Mouse (Mus musculus) layer of hippocampus, postnatal 10 days (tissue): Measurements from ENCODE around the gene Son. TPM values are rescaled to one million over a fixed set of nuclear protein-coding genes. Genes with fewer than 3 reads are reported as not detected.

Source experiments
- DNase-seq, 2 experiments: peaks; one replicate each; pipeline ENCODE4 v3.0.0; 2021; ENCODE audit warnings: low spot score in 2 of 2
- total RNA-seq, 2 experiments: library from RNA; stranded (reverse); gene quantifications; 2 replicates each; pipeline ENCODE4 v1.2.3; 2021

Son gene
- total RNA-seq, 2 experiments from 2014 or later = 251 to 289 TPM

DNA sequence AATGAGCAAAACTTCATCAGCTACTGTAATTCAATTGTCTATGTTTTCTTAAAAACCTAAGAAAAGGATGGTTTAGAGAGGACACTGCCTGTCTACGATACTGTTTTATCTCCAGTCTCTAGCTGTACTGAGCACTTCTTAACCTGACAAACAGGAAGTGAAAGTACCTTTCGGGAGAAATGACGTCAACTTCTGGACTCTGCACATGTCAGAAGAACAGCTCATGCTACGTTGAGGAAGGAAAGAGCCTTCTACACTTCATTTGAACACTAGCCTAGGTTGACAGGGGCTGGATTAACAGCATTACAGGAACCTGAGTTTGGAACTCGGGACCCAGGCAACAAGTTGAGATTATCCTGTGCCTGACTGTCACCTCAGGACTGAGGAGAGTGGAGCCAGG is 38.2 kb downstream of the Son start:
- DNase-seq = no peak

- no peak for DNase-seq
Measured at GRCm38 (mm10) chr16:91686369-91686768, 39.1 kb downstream of the Son start.

DNA sequence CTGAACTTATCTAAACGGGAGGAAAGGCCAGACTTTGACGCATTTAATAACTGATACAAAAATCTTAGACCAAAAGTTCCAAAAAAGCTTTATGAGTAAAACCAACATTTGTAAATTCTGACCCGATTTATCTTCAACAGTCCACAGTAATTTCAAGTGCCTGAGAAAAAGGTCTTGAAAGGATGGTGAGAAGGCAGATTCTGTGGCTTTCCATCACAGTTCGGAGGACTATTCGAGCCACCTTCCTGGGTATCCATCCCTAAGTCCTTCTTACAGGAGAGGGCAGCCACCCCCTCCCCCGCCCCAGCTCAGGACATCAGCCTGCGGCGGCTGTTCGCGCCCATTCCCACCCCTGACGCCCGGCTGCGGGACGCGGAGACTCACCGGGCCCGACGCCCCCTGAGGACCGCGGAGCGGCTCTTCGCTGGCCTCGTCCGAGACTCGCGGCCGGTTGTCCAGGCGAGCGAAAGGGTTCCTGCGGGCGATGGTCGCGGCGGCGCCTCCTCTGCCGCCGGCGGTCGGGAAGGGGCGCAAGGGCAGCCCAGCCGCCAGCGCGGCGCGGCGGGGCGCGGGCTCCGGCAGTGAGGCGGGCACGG is 40.8 kb downstream of the Son start:
- no peak for DNase-seq

DNA sequence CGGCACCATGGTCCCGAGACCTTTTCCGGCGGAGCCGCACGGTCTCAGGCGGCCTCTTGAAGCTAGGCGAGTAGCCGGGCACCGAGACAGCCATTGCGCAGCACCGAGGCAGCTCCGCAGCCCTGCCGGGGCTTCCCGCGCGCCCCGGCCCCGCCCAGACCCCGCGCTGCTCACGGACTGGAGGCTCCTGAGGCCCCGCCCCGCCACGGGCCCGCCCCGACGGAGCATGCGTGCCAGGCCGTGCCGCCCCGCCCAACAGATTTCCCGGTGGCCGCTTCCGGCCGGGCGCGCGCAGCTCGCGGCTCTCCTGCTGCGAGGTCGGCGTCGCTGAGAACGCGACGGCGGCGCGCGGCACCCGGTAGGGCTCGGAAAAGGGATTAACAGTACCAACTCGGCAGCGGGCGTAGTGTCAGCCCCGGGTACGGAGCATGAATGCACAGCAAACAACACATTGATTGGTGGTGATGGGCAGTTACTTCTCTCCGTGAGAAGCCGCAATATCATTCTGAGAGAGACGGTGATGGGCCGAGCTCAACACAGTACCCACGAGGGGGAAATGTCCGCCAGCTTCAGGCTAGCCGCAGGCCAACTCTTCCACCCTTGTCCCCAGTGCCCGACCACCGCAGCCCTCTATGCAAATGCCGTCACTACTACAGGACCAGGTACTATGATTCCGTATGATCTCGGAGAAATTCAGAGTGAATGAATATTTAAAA is 41.5 kb downstream of the Son start, which contains the start of gene Donson:
TSS of gene Donson (minus strand) at position 152 of the 716 bp plus-strand sequence.
- DNase-seq = peak; percentile 90 to 95

DNA sequence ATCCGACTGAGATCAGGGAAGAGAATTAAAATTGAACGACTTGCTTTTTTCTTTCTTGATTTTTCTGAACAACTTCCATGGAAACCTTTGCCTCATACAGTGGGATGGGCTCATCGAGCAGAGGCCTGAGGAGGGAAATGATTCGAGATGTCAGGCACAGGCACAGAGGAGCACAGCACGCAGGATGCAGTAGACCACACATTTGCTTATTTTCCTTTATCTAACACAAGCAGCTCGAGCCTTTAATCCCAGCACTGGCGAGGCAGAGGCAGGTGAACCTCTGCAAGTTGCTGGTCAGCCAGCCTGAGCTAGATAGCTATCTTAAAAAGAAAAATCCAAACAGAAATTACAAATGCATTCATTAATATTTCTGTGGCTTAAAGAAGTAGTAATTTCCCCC is 42.5 kb downstream of the Son start:
- no peak for DNase-seq

DNA sequence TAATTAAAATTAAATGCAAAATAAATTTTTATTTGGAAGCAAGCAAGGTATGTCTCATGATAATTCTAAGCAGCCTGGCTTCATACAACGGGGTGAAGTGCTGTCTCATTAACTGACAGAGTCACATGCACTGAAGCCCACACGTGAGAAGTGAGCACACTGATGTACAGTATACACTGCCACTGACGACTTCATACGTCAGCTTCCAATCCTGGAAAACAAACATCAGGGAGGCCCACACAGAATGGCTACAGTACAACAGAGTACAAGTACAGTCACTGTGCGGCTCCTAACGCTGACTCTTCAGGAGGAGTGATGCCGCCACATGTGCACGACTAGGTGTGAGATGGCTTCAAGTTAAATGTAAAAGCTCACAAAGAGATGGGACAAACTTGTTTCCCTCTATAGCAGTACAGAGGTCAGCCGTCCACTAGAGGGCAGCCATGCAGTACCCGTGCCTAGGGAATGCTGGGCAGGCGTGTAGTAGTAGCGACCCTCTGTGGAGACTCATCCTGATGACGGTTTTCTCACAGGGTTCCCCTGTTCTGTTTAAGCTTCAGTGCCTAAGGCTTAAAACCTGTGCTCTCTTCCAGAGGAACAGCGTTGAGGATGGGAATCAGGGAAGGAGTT is 47.3 kb downstream of the Son start:
- DNase-seq = peak; percentile 80 to 84

- DNase-seq = no peak
Measured at GRCm38 (mm10) chr16:91695108-91695755, 47.9 kb downstream of the Son start.

- no peak for DNase-seq
Measured at GRCm38 (mm10) chr16:91698995-91699394, 51.7 kb downstream of the Son start.

DNA sequence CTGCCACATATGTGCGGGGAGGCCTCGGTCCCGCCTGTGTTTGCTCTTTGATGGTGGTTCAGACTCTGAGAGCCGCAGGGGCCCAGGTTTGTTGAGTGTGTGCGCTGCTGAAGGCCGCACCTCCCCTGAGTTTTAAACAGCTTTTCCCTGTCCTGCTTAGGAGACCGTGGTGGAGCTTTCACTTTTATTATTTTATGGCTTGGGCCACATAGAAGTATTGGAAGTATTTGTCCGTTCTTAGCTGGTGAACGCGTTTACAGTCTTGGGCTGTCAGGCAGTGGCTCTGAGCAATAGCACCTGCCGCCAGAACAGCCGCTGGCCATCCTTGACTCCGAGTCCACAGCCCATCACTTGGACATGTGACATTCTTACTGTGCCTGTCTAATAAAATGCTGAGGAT is 54.6 kb downstream of the Son start:
- DNase-seq = no peak

GRCm38 (mm10) chr16:91702771-91703188 is 55.5 kb downstream of the Son start:
- DNase-seq = no peak

- DNase-seq = peak in 1 of 2 experiments; percentile 36
Measured at GRCm38 (mm10) chr16:91704603-91705340, 57.5 kb downstream of the Son start.

- DNase-seq = no peak
Measured at GRCm38 (mm10) chr16:91710241-91710640, 62.9 kb downstream of the Son start.

GRCm38 (mm10) chr16:91716927-91717349 is 69.6 kb downstream of the Son start:
- DNase-seq = peak in 1 of 2 experiments; percentile 29

DNA sequence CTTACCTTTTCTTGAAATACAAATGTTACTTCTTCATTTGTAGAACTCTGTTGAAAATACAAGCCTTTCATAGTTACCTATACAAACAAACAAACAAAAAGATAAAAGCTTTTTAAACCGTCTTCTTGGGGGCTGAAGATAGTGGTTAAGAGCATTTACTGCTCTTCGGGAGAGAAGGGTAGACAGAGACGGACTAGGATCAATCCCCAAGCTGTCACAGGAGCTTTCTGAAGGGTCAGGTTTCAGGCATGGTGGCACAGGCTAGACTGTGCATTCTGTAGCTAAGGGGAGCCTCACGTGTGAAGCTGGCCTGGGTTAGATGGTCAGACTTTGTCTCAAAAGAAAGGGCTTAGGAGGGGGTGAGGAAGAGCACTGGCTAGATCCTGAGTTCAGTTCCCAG is 70.1 kb downstream of the Son start:
- no peak for DNase-seq

DNA sequence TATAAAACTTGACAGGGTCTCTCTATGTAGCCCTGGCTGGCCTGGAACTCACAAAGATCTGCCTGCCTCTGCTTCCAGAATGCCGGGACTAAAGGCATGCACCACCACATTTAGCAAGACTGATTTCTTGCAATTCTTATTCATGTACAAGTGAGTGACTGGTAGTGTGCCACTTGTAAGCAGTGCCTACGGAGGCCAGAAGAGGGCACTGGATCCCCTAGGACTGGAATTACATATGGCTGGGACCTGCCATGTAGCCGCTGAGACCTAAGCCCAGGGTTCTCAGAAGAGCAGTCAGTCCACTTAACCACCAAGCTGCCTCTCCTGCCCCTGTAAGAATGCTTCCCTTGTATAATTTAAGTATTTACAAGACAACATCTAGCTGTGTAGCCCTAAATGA is 76.9 kb downstream of the Son start:
- DNase-seq = peak; percentile 46 to 47

GRCm38 (mm10) chr16:91727433-91727832 is 80.1 kb downstream of the Son start:
- no peak for DNase-seq

- DNase-seq = peak; percentile 96
Measured at GRCm38 (mm10) chr16:91728123-91729065, 81.1 kb downstream of the Son start, which contains the start of gene Cryzl1. Gene Cryzl1, minus strand, starts transcription at chr16:91728975.
